Mouse (Mus musculus) limb, embryonic 13.5 days (tissue): ENCODE data around the gene Hist4h4. TPM values are rescaled to one million over a fixed set of nuclear protein-coding genes. Genes with fewer than 3 reads are reported as not detected.

Experiments
- ATAC-seq: fragments of 200-750 bp; cut with Nextera tagmentation; 2 replicates; pipeline ENCODE4 v1.8.0; 2017; ENCODE audit warnings: low read depth, moderate number of reproducible peaks, moderate TSS enrichment; ENCODE audit not compliant: low FRiP score
- H3K27ac ChIP-seq: fragments of 300-500 bp; sonication (generic); 2 replicates; pipeline ENCODE4 v1.5.1; 2015; ENCODE audit warnings: inconsistent platforms, mild to moderate bottlenecking, moderate library complexity
- H3K27me3 ChIP-seq: fragments of 300-500 bp; sonication (generic); 2 replicates; pipeline ENCODE4 v1.6.1; 2015; ENCODE audit warnings: mild to moderate bottlenecking, inconsistent platforms
- H3K36me3 ChIP-seq: fragments of 300-500 bp; sonication (generic); 2 replicates; pipeline ENCODE4 v1.6.1; 2015; ENCODE audit warnings: inconsistent platforms, mild to moderate bottlenecking, moderate library complexity
- H3K4me1 ChIP-seq: fragments of 300-500 bp; sonication (generic); 2 replicates; pipeline ENCODE4 v1.6.1; 2015; ENCODE audit warnings: inconsistent platforms
- H3K4me2 ChIP-seq: fragments of 300-500 bp; sonication (generic); replicated peaks from 2 replicates; pipeline ENCODE4 v1.6.1; 2015; ENCODE audit warnings: inconsistent platforms, mild to moderate bottlenecking, moderate library complexity
- H3K4me3 ChIP-seq: fragments of 300-500 bp; sonication (generic); 2 replicates; pipeline ENCODE4 v1.5.1; 2015; ENCODE audit warnings: moderate library complexity, mild to moderate bottlenecking, inconsistent platforms
- H3K9ac ChIP-seq: fragments of 300-500 bp; sonication (generic); 2 replicates; pipeline ENCODE4 v1.6.1; 2015; ENCODE audit warnings: mild to moderate bottlenecking, inconsistent platforms
- H3K9me3 ChIP-seq: fragments of 300-500 bp; sonication (generic); 2 replicates; pipeline ENCODE4 v1.6.1; 2016; ENCODE audit warnings: inconsistent platforms
- WGBS: fragments of 180-500 bp; shearing (Covaris S2); methylation state at CpG from one replicate; pipeline ENCODE4 v1.1.7; 2015; 5-methylcytosine and 5-hydroxymethylcytosine counted together
- microRNA-seq: library from miRNA; unstranded; fragments of <30 nt; microRNA quantifications from one replicate; pipeline ENCODE4, GENCODE M21; 2016
- polyA plus RNA-seq: library from polyadenylated mRNA; unstranded; fragments of >200 nt; fragmentation: Nextera tagmentation; extraction: Ambion mirVana; gene quantifications from 2 replicates; pipeline ENCODE4 v1.2.1, GENCODE M21; 2015

The Hist4h4 gene
- polyA plus RNA-seq, 1 experiment from 2014 or later = 0.74 TPM

GRCm38 (mm10) chr6:136769143-136769542 is 35.1 kb downstream of the Hist4h4 start:
- WGBS = 82% methylated on average over 8 of the region's 8 CpGs
- no peak overlapping the region for H3K27ac ChIP-seq
- H3K9me3 ChIP-seq = no peaks in the 10 kb centered on the region
- H3K36me3 ChIP-seq = no peaks in the 10 kb centered on the region
- no peaks in the 10 kb centered on the region for H3K4me1 ChIP-seq
- H3K9ac ChIP-seq = no peak overlapping the region
- no peak overlapping the region for H3K4me3 ChIP-seq
- H3K27me3 ChIP-seq = no peaks in the 10 kb centered on the region
- no peak overlapping the region for H3K4me2 ChIP-seq
- no peak for ATAC-seq

- H3K4me3 ChIP-seq = no peak overlapping the region
- H3K27me3 ChIP-seq = no peaks in the 10 kb centered on the region
- ATAC-seq = no peak; the same call in 1 of the 2 replicates
- H3K9me3 ChIP-seq = no peaks in the 10 kb centered on the region
- no peak overlapping the region for H3K9ac ChIP-seq
- no peaks in the 10 kb centered on the region for H3K36me3 ChIP-seq
- H3K4me1 ChIP-seq = no peaks in the 10 kb centered on the region
- WGBS = 84% methylated on average over 1 of the region's 1 CpGs
- no peak overlapping the region for H3K27ac ChIP-seq
- no peak overlapping the region for H3K4me2 ChIP-seq
Observed at GRCm38 (mm10) chr6:136763912-136764311, 40.3 kb downstream of the Hist4h4 start.

Small RNA genes within 50 kb of the gene (microRNA-seq; reads per million reads assigned to microRNA genes)
- gene Gm44364 = not detected

Other genes starting within 250 kb of the Hist4h4 start
- 3.0 and 3.8 TPM in 2 replicates for gene Plbd1, start 142.5 kb downstream of the Hist4h4 start, polyA plus RNA-seq
- 0.04 and 0.10 TPM in 2 replicates for gene Gucy2c, start 22.6 kb downstream of the Hist4h4 start, polyA plus RNA-seq
- 85.9 and 95.9 TPM in 2 replicates for gene H2afj, start 3.8 kb upstream of the Hist4h4 start, polyA plus RNA-seq
- gene BC049715, start 23.2 kb upstream of the Hist4h4 start, polyA plus RNA-seq = 1.8 and 2.2 TPM in 2 replicates
- gene Wbp11, start 23.8 kb upstream of the Hist4h4 start, polyA plus RNA-seq = 110 and 114 TPM in 2 replicates
- gene Smco3, start 31.0 kb upstream of the Hist4h4 start, polyA plus RNA-seq = 1.2 and 1.7 TPM in 2 replicates
- gene Art4, start 53.3 kb upstream of the Hist4h4 start, polyA plus RNA-seq = 2.3 and 3.1 TPM in 2 replicates
- 180 and 183 TPM in 2 replicates for gene Mgp, start 71.4 kb upstream of the Hist4h4 start, polyA plus RNA-seq
- gene Erp27, start 117.8 kb upstream of the Hist4h4 start, polyA plus RNA-seq = 0.28 and 0.46 TPM in 2 replicates
- gene Pde6h, start 119.4 kb upstream of the Hist4h4 start, polyA plus RNA-seq = 0.18 and 0.63 TPM in 2 replicates
- 75.3 and 78.3 TPM in 2 replicates for gene Arhgdib, start 137.5 kb upstream of the Hist4h4 start, polyA plus RNA-seq